Comparison of ENCODE assay signal across 8 mouse cellular contexts in the genomic region with DNA sequence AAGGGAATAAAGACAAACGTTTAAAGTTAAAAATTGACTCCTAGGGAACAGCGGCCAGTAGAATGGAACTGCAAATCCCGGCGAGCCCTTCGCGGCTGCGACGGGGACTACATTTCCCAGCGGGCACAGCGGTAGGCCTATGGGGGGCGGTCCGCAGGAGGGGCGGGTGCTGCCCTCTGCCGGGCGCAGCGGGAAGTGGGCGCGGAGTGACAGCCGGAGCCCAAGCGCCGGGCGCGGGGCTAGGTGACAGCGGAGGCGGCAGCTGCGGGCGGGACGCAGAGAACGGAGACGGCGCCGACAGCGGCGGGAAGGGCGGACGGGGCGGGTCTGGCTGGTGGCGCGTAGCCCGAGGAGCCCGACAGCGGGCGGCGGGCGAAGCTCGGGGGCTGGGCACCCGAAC. TPM values are rescaled to one million over a fixed set of nuclear protein-coding genes. Genes with fewer than 3 reads are reported as not detected.
DNase-seq lines count a peak whose midpoint lies in the region; ATAC-seq lines count a peak whose summit lies in the region.

A gene (plus strand): TSS at position 175 of the 400 bp plus-strand sequence.

- H3K4me1 ChIP-seq in hindbrain, embryonic 15.5 days (replicated peaks): peaks cover 27% of the 10 kb centered on the region

- peak; percentile 72 for ATAC-seq in hindbrain, embryonic 15.5 days (ENCODE audit: low FRiP score, low read depth)

- WGBS in hindbrain, embryonic 15.5 days: under 1% methylated on average over 45 of the region's 47 CpGs

- peak; percentile 97 for DNase-seq in ZHBTc4 (ENCODE audit: low read depth, low spot score)
- DNase-seq in cerebellum, postnatal 4 days (ENCODE audit: low spot score in 2 of 2): peak; percentile 99 to 100
- peak; percentile 98 for DNase-seq in gastrocnemius, adult 18-20 months (ENCODE audit: low spot score)
- DNase-seq in left cerebral cortex, adult 11 months (ENCODE audit: low spot score): peak; percentile 93
- DNase-seq in lung, postnatal 36 days: peak; percentile 98
- DNase-seq in retina, embryonic 14.5 days (ENCODE audit: low spot score): peak; percentile 98
- peak; percentile 96 to 97 for DNase-seq in thymus, postnatal 36 days

- H3K9ac ChIP-seq in hindbrain, embryonic 15.5 days: peak within 1 kb of the TSS; percentile 52

- no peaks in the 10 kb centered on the region for H3K36me3 ChIP-seq in hindbrain, embryonic 15.5 days

- peak within 1 kb of the TSS; percentile 98 for H3K4me2 ChIP-seq in hindbrain, embryonic 15.5 days

- H3K27ac ChIP-seq in hindbrain, embryonic 15.5 days (replicated peaks): peak within 1 kb of the TSS; percentile 56

- H3K4me3 ChIP-seq in hindbrain, embryonic 15.5 days: peak within 1 kb of the TSS; percentile 68

- peaks cover 19% of the 10 kb centered on the region for H3K27me3 ChIP-seq in hindbrain, embryonic 15.5 days

- no peaks in the 10 kb centered on the region for H3K9me3 ChIP-seq in hindbrain, embryonic 15.5 days

RNA-seq across cellular contexts. Expression of the gene that starts here (rescaled TPM):
- total RNA-seq in gastrocnemius, adult 18-20 months (2021): 100 to 1,000 TPM in 1 of 2 experiments, 10 to 100 TPM in 1; 93.6 to 108 TPM
- 3.6 and 4.2 TPM in 2 replicates for polyA plus RNA-seq in hindbrain, embryonic 15.5 days (2015; fragmentation: Nextera tagmentation; extraction: Ambion mirVana)

Comparison
In these comparisons a context has a peak if more than half of its experiments do, and no peak if none do; other contexts are left out.
1. Peak in every context shown above with its lines: DNase-seq, ATAC-seq, H3K4me3 ChIP-seq and H3K27ac ChIP-seq.